Mouse (Mus musculus): ENCODE results near the gene Hoga1.

DNA sequence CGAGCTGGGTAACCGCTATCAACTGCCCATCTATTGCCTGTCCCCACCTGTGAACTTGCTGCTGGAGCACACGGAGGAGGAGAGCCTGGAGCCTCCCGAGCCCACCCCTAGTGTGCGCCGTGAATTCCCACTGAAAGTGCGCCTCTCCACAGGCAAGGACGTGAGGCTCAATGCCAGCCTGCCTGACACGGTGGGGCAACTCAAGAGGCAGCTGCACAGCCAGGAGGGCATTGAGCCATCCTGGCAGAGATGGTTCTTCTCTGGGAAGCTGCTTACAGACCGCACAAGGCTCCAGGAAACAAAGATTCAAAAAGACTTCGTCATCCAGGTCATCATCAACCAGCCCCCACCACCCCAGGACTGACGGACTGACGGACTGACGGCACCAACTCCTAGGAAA, 11.8 kb upstream of the Hoga1 start:
- no peak for TF ChIP-seq CTCF (IDR thresholded peaks at IDR 0.05; ENCODE audit: borderline replicate concordance, insufficient read depth, low read length)
- no peak for TF ChIP-seq POLR2A (IDR thresholded peaks at IDR 0.05; ENCODE audit: low read depth, low read length)

All from embryonic fibroblast, embryonic 13.5 days (primary cell).